8 mouse cellular contexts compared by ENCODE assay signal in the genomic region with DNA sequence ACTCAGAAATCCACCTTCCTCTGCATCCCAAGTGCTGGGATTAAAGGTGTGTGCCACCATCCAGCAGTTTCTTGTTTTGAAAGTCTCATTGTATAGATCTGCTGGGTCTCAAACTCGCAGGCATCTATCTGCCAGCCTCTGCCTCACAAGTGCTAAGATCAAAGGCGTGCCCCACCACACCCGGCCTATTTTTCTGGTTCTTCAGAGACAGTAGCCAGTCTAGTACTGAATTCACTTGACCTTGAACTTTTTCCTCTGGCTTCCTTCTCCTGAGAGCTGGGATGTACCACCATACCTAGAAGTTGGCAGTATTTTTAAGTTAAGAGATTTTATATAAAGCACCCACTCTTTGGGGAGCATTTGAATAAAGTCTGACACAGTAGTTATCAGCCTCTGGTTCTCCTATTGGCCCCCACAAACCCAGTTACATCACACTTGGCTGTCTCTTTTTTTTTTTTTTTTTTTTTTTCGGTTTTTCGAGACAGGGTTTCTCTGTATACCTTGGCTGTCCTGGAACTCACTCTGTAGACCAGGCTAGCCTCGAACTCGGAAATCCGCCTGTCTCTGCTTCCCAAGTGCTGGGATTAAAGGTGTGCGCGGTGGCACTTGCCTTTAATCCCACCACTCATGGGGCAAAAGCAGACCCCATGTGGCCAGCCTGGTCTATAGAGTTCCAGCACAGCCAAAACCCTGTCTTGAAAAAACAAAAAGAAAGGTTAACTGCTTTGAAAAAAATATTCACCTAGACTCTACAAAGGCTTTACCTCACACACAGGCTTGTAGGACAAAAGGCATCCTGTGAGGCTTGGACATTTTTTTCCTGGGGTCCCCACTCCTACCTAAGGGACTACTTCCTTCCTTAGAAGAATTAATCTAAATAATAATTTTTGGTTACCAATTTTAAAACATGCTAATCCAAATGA. TPM values are rescaled to one million over a fixed set of nuclear protein-coding genes. Genes with fewer than 3 reads are reported as not detected.
DNase-seq lines count a peak whose midpoint lies in the region; ATAC-seq lines count a peak whose summit lies in the region.

No protein-coding gene starts in this region.

- intact Hi-C loops in heart, postnatal 14 days (cut with DNase I): no loop called here
- intact Hi-C loops in gastrocnemius, postnatal 14 days (cut with DNase I; ENCODE audit: low total_unique reads): no loop called here

- H3K4me3 ChIP-seq in heart, embryonic 10.5 days: peak overlapping the region; percentile 95

- H3K36me3 ChIP-seq in heart, embryonic 10.5 days: peaks cover 23% of the 10 kb centered on the region

- WGBS in heart, embryonic 10.5 days: 78% methylated on average over 10 of the region's 10 CpGs

- DNase-seq in heart, embryonic 10.5 days (ENCODE audit: low spot score): no peak
- no peak for DNase-seq in heart, postnatal 14 days
- DNase-seq in ES-CJ7 (ENCODE audit: low read depth, low spot score) (peak; percentile 89), liver (peak; percentile 80)
- no peak for DNase-seq in embryo, embryonic 10.5 days (ENCODE audit: low spot score)
- DNase-seq in left cerebral cortex, adult 8-10 months (ENCODE audit: low spot score in 2 of 2): no peak
- no peak for DNase-seq in gastrocnemius, postnatal 14 days

- H3K27ac ChIP-seq in heart, embryonic 10.5 days: peak overlapping the region; percentile 99

- H3K4me1 ChIP-seq in heart, embryonic 10.5 days: no peaks in the 10 kb centered on the region

- H3K9me3 ChIP-seq in heart, embryonic 10.5 days: no peaks in the 10 kb centered on the region

- peak; percentile 50 for ATAC-seq in erythroid progenitor cell, adult 5-6 weeks (replicated peaks; ENCODE audit: low FRiP score, poor library complexity, severe bottlenecking)

- no peaks in the 10 kb centered on the region for H3K27me3 ChIP-seq in heart, embryonic 10.5 days (ENCODE audit: insufficient read depth, poor library complexity, severe bottlenecking)

RNA-seq across cellular contexts. Expression of gene Eif1, which starts 0.9 kb away (rescaled TPM):
- polyA plus RNA-seq in heart, embryonic 10.5 days (2016; fragmentation: Nextera tagmentation; extraction: Ambion mirVana): 1,444 and 1,503 TPM in 2 replicates
- 1,000 to 10,000 TPM; 1,264 to 1,321 TPM for total RNA-seq in heart, postnatal 14 days (2021)
- total RNA-seq in erythroid progenitor cell, adult 5-6 weeks (2015; ENCODE audit: low replicate concordance): 1,616 and 1,886 TPM in 2 replicates
- 389 and 952 TPM in 2 replicates for total RNA-seq in erythroid progenitor cell, adult 5-6 weeks (2017; ENCODE audit: low replicate concordance)
- total RNA-seq in left cerebral cortex, adult 8-10 months (2022): 100 to 1,000 TPM; 753 to 824 (median 763) TPM
- total RNA-seq in gastrocnemius, postnatal 14 days (2021): 100 to 1,000 TPM; 781 to 791 TPM

RNA-seq across cellular contexts. Expression of gene Gast, which starts 15.4 kb away (rescaled TPM):
- not detected in 2 replicates for polyA plus RNA-seq in heart, embryonic 10.5 days (2016; fragmentation: Nextera tagmentation; extraction: Ambion mirVana)
- not detected for total RNA-seq in heart, postnatal 14 days (2021)
- not detected in 2 replicates for total RNA-seq in erythroid progenitor cell, adult 5-6 weeks (2015; ENCODE audit: low replicate concordance)
- total RNA-seq in erythroid progenitor cell, adult 5-6 weeks (2017; ENCODE audit: low replicate concordance): not detected in 2 replicates
- not detected for total RNA-seq in left cerebral cortex, adult 8-10 months (2022)
- total RNA-seq in gastrocnemius, postnatal 14 days (2021): not detected

RNA-seq across cellular contexts. Expression of gene Hap1, which starts 37.1 kb away (rescaled TPM):
- polyA plus RNA-seq in heart, embryonic 10.5 days (2016; fragmentation: Nextera tagmentation; extraction: Ambion mirVana): 5.1 and 8.4 TPM in 2 replicates
- 1 to 10 TPM; 1.2 to 1.8 TPM for total RNA-seq in heart, postnatal 14 days (2021)
- not detected in 2 replicates for total RNA-seq in erythroid progenitor cell, adult 5-6 weeks (2015; ENCODE audit: low replicate concordance)
- 0.13 TPM in 1 of 2 replicates, not detected in the other for total RNA-seq in erythroid progenitor cell, adult 5-6 weeks (2017; ENCODE audit: low replicate concordance)
- total RNA-seq in left cerebral cortex, adult 8-10 months (2022): 100 to 1,000 TPM; 132 to 184 (median 175) TPM
- total RNA-seq in gastrocnemius, postnatal 14 days (2021): under 1 TPM; 0.66 to 0.82 TPM

RNA-seq across cellular contexts. Expression of gene Krt42, which starts 49.1 kb away (rescaled TPM):
- polyA plus RNA-seq in heart, embryonic 10.5 days (2016; fragmentation: Nextera tagmentation; extraction: Ambion mirVana): not detected in 2 replicates
- not detected for total RNA-seq in heart, postnatal 14 days (2021)
- not detected in 2 replicates for total RNA-seq in erythroid progenitor cell, adult 5-6 weeks (2015; ENCODE audit: low replicate concordance)
- not detected in 2 replicates for total RNA-seq in erythroid progenitor cell, adult 5-6 weeks (2017; ENCODE audit: low replicate concordance)
- total RNA-seq in left cerebral cortex, adult 8-10 months (2022): not detected
- total RNA-seq in gastrocnemius, postnatal 14 days (2021): not detected

RNA-seq across cellular contexts. Expression of gene Krt17, which starts 58.0 kb away (rescaled TPM):
- 0.17 and 0.19 TPM in 2 replicates for polyA plus RNA-seq in heart, embryonic 10.5 days (2016; fragmentation: Nextera tagmentation; extraction: Ambion mirVana)
- 1 to 10 TPM in 1 of 2 experiments, under 1 TPM in 1; 0.24 to 3.8 TPM for total RNA-seq in heart, postnatal 14 days (2021)
- total RNA-seq in erythroid progenitor cell, adult 5-6 weeks (2015; ENCODE audit: low replicate concordance): not detected in 2 replicates
- not detected in 2 replicates for total RNA-seq in erythroid progenitor cell, adult 5-6 weeks (2017; ENCODE audit: low replicate concordance)
- total RNA-seq in left cerebral cortex, adult 8-10 months (2022): under 1 TPM in 1 of 4 experiments, not detected in 3; 0.50 TPM
- total RNA-seq in gastrocnemius, postnatal 14 days (2021): not detected

Comparison
In these comparisons a context has a peak if more than half of its experiments do, and no peak if none do; other contexts are left out.
1. DNase-seq: peak in ES-CJ7 (single experiment) and liver (single experiment); none in heart, embryonic 10.5 days (single experiment), heart, postnatal 14 days (0 of 2), embryo, embryonic 10.5 days (single experiment), left cerebral cortex, adult 8-10 months (0 of 2) and gastrocnemius, postnatal 14 days (single experiment).
2. RNA of gene Hap1, which starts 37.1 kb away (total RNA-seq): 132 to 184 TPM in left cerebral cortex, adult 8-10 months; 1.2 to 1.8 TPM in heart, postnatal 14 days, 0.66 to 0.82 TPM in gastrocnemius, postnatal 14 days and 0.13 TPM in erythroid progenitor cell, adult 5-6 weeks; every median in the first group is over 10 times any median in the second.